ENCODE assay signal across 40 mouse cellular contexts in genomic region chr14:54624976-54625375, GRCm38 (mm10). TPM values are rescaled to one million over a fixed set of nuclear protein-coding genes. Genes with fewer than 3 reads are reported as not detected.
DNase-seq lines count a peak whose midpoint lies in the region; ATAC-seq and TF ChIP-seq lines count a peak whose summit lies in the region.
"Had no signal": no experiment of that assay in that cellular context is flagged by ENCODE, and none has a peak within 500 bp of the region (broad histone marks: within the 10 kb centered on the region; RNA-seq: fewer than 3 reads in every experiment).

No protein-coding gene starts in this region.

- H3K9me3 ChIP-seq in heart, embryonic 16.5 days (replicated peaks; ENCODE audit: control insufficient read depth, low read length) = no peaks in the 10 kb centered on the region
- H3K9me3 ChIP-seq: heart, embryonic 15.5 days; hindbrain, embryonic 15.5 days; kidney, embryonic 15.5 days; neural tube, embryonic 15.5 days had no signal

- no peak overlapping the region for H3K4me2 ChIP-seq in heart, embryonic 16.5 days (ENCODE audit: low read depth, low read length)
- H3K4me2 ChIP-seq: heart, embryonic 15.5 days; hindbrain, embryonic 15.5 days; kidney, embryonic 15.5 days; neural tube, embryonic 15.5 days had no signal

- H3K27me3 ChIP-seq in heart, embryonic 16.5 days (ENCODE audit: control insufficient read depth, insufficient read depth, low read length) = no peaks in the 10 kb centered on the region
- H3K27me3 ChIP-seq: CH12.LX; heart, embryonic 15.5 days; hindbrain, embryonic 15.5 days; kidney, embryonic 15.5 days; neural tube, embryonic 15.5 days; Patski had no signal

- no peaks in the 10 kb centered on the region for H3K4me1 ChIP-seq in heart, embryonic 16.5 days (ENCODE audit: control insufficient read depth, insufficient read depth, low read length)
- H3K4me1 ChIP-seq: heart, embryonic 15.5 days; hindbrain, embryonic 15.5 days; kidney, embryonic 15.5 days; neural tube, embryonic 15.5 days had no signal

- no peak overlapping the region for H3K4me3 ChIP-seq in heart, embryonic 16.5 days (ENCODE audit: low read length)
- no peak overlapping the region for H3K4me3 ChIP-seq in left cerebral cortex, adult 2 months
- H3K4me3 ChIP-seq: heart, embryonic 15.5 days; hindbrain, embryonic 15.5 days; kidney, embryonic 15.5 days; neural tube, embryonic 15.5 days had no signal

- intact Hi-C loops in heart, postnatal 14 days (cut with DNase I) = no loop called here
- intact Hi-C loops in left cerebral cortex, adult 2 months (cut with DNase I) = no loop called here

- no peaks in the 10 kb centered on the region for H3K36me3 ChIP-seq in heart, embryonic 16.5 days (ENCODE audit: control insufficient read depth, insufficient read depth)
- H3K36me3 ChIP-seq: heart, embryonic 15.5 days; hindbrain, embryonic 15.5 days had no signal

- no peak for TF ChIP-seq CTCF in left cerebral cortex, adult 2 months (IDR thresholded peaks at IDR 0.05)

- peak; percentile 65 to 69 for DNase-seq in cerebellum, postnatal 10 days
- DNase-seq in cerebellum, postnatal 4 days (ENCODE audit: low spot score in 2 of 2) = no peak
- no peak for DNase-seq in heart, postnatal 14 days
- DNase-seq in left cerebral cortex, adult 2 months (ENCODE audit: extremely low spot score in 1 of 2, low spot score in 2 of 2) = no peak
- DNase-seq in left cerebral cortex, adult 9 months (ENCODE audit: low spot score in 2 of 2) = no peak
- no peak for DNase-seq in retina, postnatal 1 day
- DNase-seq: adrenal gland, postnatal 10 days; cerebellum, adult 11 months; cerebellum, adult 9-10 months; gastrocnemius, postnatal 10 days; kidney, adult 18-20 months; kidney, postnatal 25 days; left cerebral cortex, postnatal 4 days; liver; lung, adult 2 months; lung, postnatal 10 days; midbrain, embryonic 14.5 days; right cerebral cortex, postnatal 25 days; thymus, postnatal 14 days had no signal

- H3K27ac ChIP-seq in heart, embryonic 16.5 days (ENCODE audit: low read length) = no peak overlapping the region
- peak overlapping the region; percentile 19; the same call in 1 of the 2 replicates for H3K27ac ChIP-seq in left cerebral cortex, adult 2 months
- H3K27ac ChIP-seq: heart, embryonic 15.5 days; hindbrain, embryonic 15.5 days; kidney, embryonic 15.5 days; liver, embryonic 14.5 days; macrophage; neural tube, embryonic 15.5 days had no signal

- peak; percentile 32; the same call in 1 of the 2 replicates for ATAC-seq in heart, embryonic 16.5 days (replicated peaks; ENCODE audit: extremely low read depth, insufficient read depth, low FRiP score)
- ATAC-seq: forebrain, embryonic 16.5 days; Patski had no signal

- no peak overlapping the region for H3K9ac ChIP-seq in heart, embryonic 16.5 days (ENCODE audit: low read length)
- H3K9ac ChIP-seq: heart, embryonic 15.5 days; hindbrain, embryonic 15.5 days; kidney, embryonic 15.5 days; liver, embryonic 14.5 days; neural tube, embryonic 15.5 days had no signal

- WGBS in heart, embryonic 16.5 days = 73% methylated on average over 10 of the region's 10 CpGs

RNA-seq across cellular contexts. Expression of gene Psmb11, which starts 3.7 kb away (rescaled TPM):
- polyA plus RNA-seq in heart, embryonic 16.5 days (2015; fragmentation: Nextera tagmentation; extraction: Ambion mirVana) = 9.5 and 22.3 TPM in 2 replicates
- 1 to 10 TPM in 1 of 2 experiments, not detected in 1; 1.1 TPM for total RNA-seq in heart, postnatal 14 days (2021)
- total RNA-seq in left cerebral cortex, adult 2 months (2021) = not detected
- total RNA-seq: adrenal gland, postnatal 10 days; CH12.LX; gastrocnemius, postnatal 10 days; left cerebral cortex, postnatal 4 days; megakaryocyte-erythroid progenitor cell, adult 5-6 weeks; MEL had no signal
- polyA plus RNA-seq: forebrain, embryonic 16.5 days; gonadal fat pad, adult 2 months; hindbrain, embryonic 15.5 days; intestine, embryonic 14.5 days; kidney, embryonic 15.5 days; lung, adult 2 months; macrophage; midbrain, embryonic 14.5 days; stomach, embryonic 16.5 days; urinary bladder, adult 2 months had no signal

RNA-seq across cellular contexts. Expression of gene Psmb5, which starts 7.2 kb away (rescaled TPM):
- polyA plus RNA-seq in heart, embryonic 16.5 days (2015; fragmentation: Nextera tagmentation; extraction: Ambion mirVana) = 358 and 367 TPM in 2 replicates
- 100 to 1,000 TPM; 186 to 196 TPM for total RNA-seq in heart, postnatal 14 days (2021)
- 100 to 1,000 TPM; 166 to 167 TPM for total RNA-seq in left cerebral cortex, adult 2 months (2021)

RNA-seq across cellular contexts. Expression of gene Gm17606, which starts 15.8 kb away (rescaled TPM):
- polyA plus RNA-seq in heart, embryonic 16.5 days (2015; fragmentation: Nextera tagmentation; extraction: Ambion mirVana) = not detected in 2 replicates
- not detected for total RNA-seq in heart, postnatal 14 days (2021)
- total RNA-seq in left cerebral cortex, adult 2 months (2021) = not detected
- total RNA-seq: adrenal gland, postnatal 10 days; CH12.LX; gastrocnemius, postnatal 10 days; layer of hippocampus, adult 18-20 months; layer of hippocampus, postnatal 14 days; left cerebral cortex, adult 8-10 months; left cerebral cortex, postnatal 4 days; megakaryocyte-erythroid progenitor cell, adult 5-6 weeks; MEL had no signal
- polyA plus RNA-seq: C2C12; cortical plate, adult 2 months; gonadal fat pad, adult 2 months; heart, embryonic 15.5 days; hindbrain, embryonic 15.5 days; intestine, embryonic 14.5 days; kidney, embryonic 15.5 days; liver, embryonic 14.5 days; lung, adult 2 months; macrophage; midbrain, embryonic 14.5 days; neural tube, embryonic 15.5 days; Patski; stomach, embryonic 16.5 days; urinary bladder, adult 2 months had no signal

RNA-seq across cellular contexts. Expression of gene Cdh24, which starts 16.2 kb away (rescaled TPM):
- 1.4 and 1.9 TPM in 2 replicates for polyA plus RNA-seq in heart, embryonic 16.5 days (2015; fragmentation: Nextera tagmentation; extraction: Ambion mirVana)
- total RNA-seq in heart, postnatal 14 days (2021) = 1 to 10 TPM; 1.1 to 1.6 TPM
- total RNA-seq in left cerebral cortex, adult 2 months (2021) = 10 to 100 TPM in 1 of 2 experiments, 1 to 10 TPM in 1; 8.2 to 11.3 TPM

RNA-seq across cellular contexts. Expression of gene 4931414P19Rik, which starts 19.2 kb away (rescaled TPM):
- 6.7 and 7.8 TPM in 2 replicates for polyA plus RNA-seq in heart, embryonic 16.5 days (2015; fragmentation: Nextera tagmentation; extraction: Ambion mirVana)
- total RNA-seq in heart, postnatal 14 days (2021) = 1 to 10 TPM; 5.0 to 6.0 TPM
- 1 to 10 TPM; 8.3 to 9.0 TPM for total RNA-seq in left cerebral cortex, adult 2 months (2021)

Comparison
In these comparisons a context has a peak if more than half of its experiments do, and no peak if none do; other contexts are left out.
1. DNase-seq: peak in cerebellum, postnatal 10 days (2 of 2); none in cerebellum, postnatal 4 days (0 of 2), heart, postnatal 14 days (0 of 2), left cerebral cortex, adult 2 months (0 of 2), left cerebral cortex, adult 9 months (0 of 2) and retina, postnatal 1 day (single experiment).